Mouse (Mus musculus): ENCODE measurements around the gene Snrpd2. TPM values are rescaled to one million over a fixed set of nuclear protein-coding genes. Genes with fewer than 3 reads are reported as not detected.

Snrpd2 gene
- 54.7 TPM for polyA plus RNA-seq (2017; shearing (Covaris generic))

GRCm38 (mm10) chr7:19149626-19150025 lies at the start of gene Snrpd2:
Gene Snrpd2 (plus strand): TSS chr7:19149722.

GRCm38 (mm10) chr7:19118028-19118771 lies 31.3 kb upstream of the Snrpd2 start, which contains the start of gene Gm4969:
Gene Gm4969 (minus strand): TSS chr7:19118368.

GRCm38 (mm10) chr7:19119631-19120429 lies 29.7 kb upstream of the Snrpd2 start, which contains the start of gene Fbxo46:
Gene Fbxo46 (plus strand): TSS chr7:19119859.

GRCm38 (mm10) chr7:19148875-19149541 lies 514 bp upstream of the Snrpd2 start, which contains the start of gene Qpctl:
Gene Qpctl (minus strand): TSS chr7:19149291.

GRCm38 (mm10) chr7:19165656-19166423 lies 16.3 kb downstream of the Snrpd2 start, which contains the start of gene Gipr:
Gene Gipr (minus strand): TSS chr7:19166127.

GRCm38 (mm10) chr7:19175708-19176515 lies 26.4 kb downstream of the Snrpd2 start, which contains the start of gene Eml2:
Gene Eml2 (plus strand): TSS chr7:19176421.

Other genes with a start within 250 kb of the Snrpd2 start
- 20.1 TPM for gene Ccdc61, start 239.3 kb upstream of the Snrpd2 start, polyA plus RNA-seq (2017; shearing (Covaris generic))
- 0.06 TPM for gene Nova2, start 223.8 kb upstream of the Snrpd2 start, polyA plus RNA-seq (2017; shearing (Covaris generic))
- not detected for gene Nanos2, start 162.3 kb upstream of the Snrpd2 start, polyA plus RNA-seq (2017; shearing (Covaris generic))
- gene Mypop, start 158.5 kb upstream of the Snrpd2 start, polyA plus RNA-seq (2017; shearing (Covaris generic)) = 3.5 TPM
- 3.1 TPM for gene Irf2bp1, start 145.7 kb upstream of the Snrpd2 start, polyA plus RNA-seq (2017; shearing (Covaris generic))
- not detected for gene Foxa3, start 126.2 kb upstream of the Snrpd2 start, polyA plus RNA-seq (2017; shearing (Covaris generic))
- gene Sympk, start 125.3 kb upstream of the Snrpd2 start, polyA plus RNA-seq (2017; shearing (Covaris generic)) = 19.0 TPM
- gene Rsph6a, start 95.0 kb upstream of the Snrpd2 start, polyA plus RNA-seq (2017; shearing (Covaris generic)) = not detected
- not detected for gene Dmwd, start 73.5 kb upstream of the Snrpd2 start, polyA plus RNA-seq (2017; shearing (Covaris generic))
- 0.42 TPM for gene Dmpk, start 65.9 kb upstream of the Snrpd2 start, polyA plus RNA-seq (2017; shearing (Covaris generic))
- 0.15 TPM for gene Six5, start 55.1 kb upstream of the Snrpd2 start, polyA plus RNA-seq (2017; shearing (Covaris generic))
- not detected for gene Gm4969, start 31.4 kb upstream of the Snrpd2 start, polyA plus RNA-seq (2017; shearing (Covaris generic))
- gene Fbxo46, start 29.9 kb upstream of the Snrpd2 start, polyA plus RNA-seq (2017; shearing (Covaris generic)) = 28.3 TPM
- 17.4 TPM for gene Qpctl, start 431 bp upstream of the Snrpd2 start, polyA plus RNA-seq (2017; shearing (Covaris generic))
- not detected for gene Gipr, start 16.4 kb downstream of the Snrpd2 start, polyA plus RNA-seq (2017; shearing (Covaris generic))
- gene Eml2, start 26.7 kb downstream of the Snrpd2 start, polyA plus RNA-seq (2017; shearing (Covaris generic)) = 33.3 TPM
- 0.31 TPM for gene Gpr4, start 62.8 kb downstream of the Snrpd2 start, polyA plus RNA-seq (2017; shearing (Covaris generic))
- 25.6 TPM for gene Opa3, start 78.6 kb downstream of the Snrpd2 start, polyA plus RNA-seq (2017; shearing (Covaris generic))
- 301 TPM for gene Vasp, start 122.1 kb downstream of the Snrpd2 start, polyA plus RNA-seq (2017; shearing (Covaris generic))
- gene Ppm1n, start 130.3 kb downstream of the Snrpd2 start, polyA plus RNA-seq (2017; shearing (Covaris generic)) = 1.3 TPM
- gene Rtn2, start 132.9 kb downstream of the Snrpd2 start, polyA plus RNA-seq (2017; shearing (Covaris generic)) = not detected
- gene Fosb, start 160.3 kb downstream of the Snrpd2 start, polyA plus RNA-seq (2017; shearing (Covaris generic)) = 0.94 TPM
- gene Ercc1, start 195.1 kb downstream of the Snrpd2 start, polyA plus RNA-seq (2017; shearing (Covaris generic)) = 88.0 TPM
- 18.5 TPM for gene Cd3eap, start 209.8 kb downstream of the Snrpd2 start, polyA plus RNA-seq (2017; shearing (Covaris generic))
- 0.29 TPM for gene Ppp1r13l, start 210.0 kb downstream of the Snrpd2 start, polyA plus RNA-seq (2017; shearing (Covaris generic))
- 11.8 TPM for gene Ercc2, start 232.3 kb downstream of the Snrpd2 start, polyA plus RNA-seq (2017; shearing (Covaris generic))